Mouse (Mus musculus) forebrain, postnatal 0 days (tissue): Measurements from ENCODE around the gene Comp. TPM values are rescaled to one million over a fixed set of nuclear protein-coding genes. Genes with fewer than 3 reads are reported as not detected.

Experiments used
- ATAC-seq: fragments of 200-750 bp; cut with Nextera tagmentation; 2 replicates; pipeline ENCODE4 v1.8.0; 2017; ENCODE audit warnings: mild to moderate bottlenecking, moderate library complexity
- DNase-seq: peaks from one replicate; pipeline ENCODE4 v3.0.0-alpha.2; 2015
- H3K27ac ChIP-seq: fragments of 300-500 bp; sonication (generic); 2 replicates; pipeline ENCODE4 v1.5.1; 2014; ENCODE audit warnings: low read depth, mild to moderate bottlenecking, antibody characterized with exemption, low read length, moderate library complexity, mixed read lengths
- H3K27me3 ChIP-seq: fragments of 300-500 bp; sonication (generic); 2 replicates; pipeline ENCODE4 v1.6.1; 2014; ENCODE audit warnings: mild to moderate bottlenecking, low read length, mixed read lengths; ENCODE audit not compliant: insufficient read depth
- H3K36me3 ChIP-seq: fragments of 300-500 bp; sonication (generic); 2 replicates; pipeline ENCODE4 v1.6.1; 2014; ENCODE audit warnings: mild to moderate bottlenecking, moderate library complexity; ENCODE audit not compliant: insufficient read depth
- H3K4me1 ChIP-seq: fragments of 300-500 bp; sonication (generic); 2 replicates; pipeline ENCODE4 v1.6.1; 2014; ENCODE audit warnings: antibody characterized with exemption; ENCODE audit not compliant: insufficient read depth
- H3K4me2 ChIP-seq: fragments of 300-500 bp; sonication (generic); 2 replicates; pipeline ENCODE4 v1.6.1; 2014; ENCODE audit warnings: low read depth, mild to moderate bottlenecking, moderate library complexity
- H3K4me3 ChIP-seq: fragments of 300-500 bp; sonication (generic); 2 replicates; pipeline ENCODE4 v1.5.1; 2014; ENCODE audit warnings: low read depth, low read length, mixed read lengths
- H3K9ac ChIP-seq: fragments of 300-500 bp; sonication (generic); 2 replicates; pipeline ENCODE4 v1.6.1; 2014; ENCODE audit warnings: mild to moderate bottlenecking
- H3K9me3 ChIP-seq: fragments of 300-500 bp; sonication (generic); 2 replicates; pipeline ENCODE4 v1.6.1; 2016; ENCODE audit warnings: low read length
- CTCF ChIP-seq: sonication (generic); IDR thresholded peaks from 2 replicates; pipeline ENCODE4 v1.5.1; 2016; ENCODE audit warnings: antibody characterized with exemption, control low read depth, low read depth
- WGBS: fragments of 180-500 bp; shearing (Covaris S2); extraction: QIAGEN DNeasy Blood & Tissue Kit; methylation state at CpG from one replicate; pipeline ENCODE4 v1.1.7; 2014; 5-methylcytosine and 5-hydroxymethylcytosine counted together
- polyA plus RNA-seq: library from polyadenylated mRNA; unstranded; fragments of >200 nt; fragmentation: Nextera tagmentation; extraction: Ambion mirVana; gene quantifications from 2 replicates; pipeline ENCODE4 v1.2.1, GENCODE M21; 2015
- total RNA-seq: library from RNA; depleted of rRNA; stranded (reverse); fragments of >200 nt; gene quantifications from 2 replicates; pipeline ENCODE4 v1.2.3, GENCODE M21; 2014

Gene Comp
- total and polyA plus RNA-seq, 2 experiments from 2014 or later, result 0.29 to 0.81 TPM

- Histone ChIP-seq H3K27ac (no peak overlapping the region), H3K4me3 (no peak overlapping the region), H3K36me3 (peaks cover 2% of the 10 kb centered on the region), H3K27me3 (no peaks in the 10 kb centered on the region), H3K4me1 (0 out of 2 replicates have a peak, but pooled peaks cover 2% of the 10 kb centered on the region), H3K9me3 (no peaks in the 10 kb centered on the region), H3K9ac (no peak overlapping the region), H3K4me2 (no peak overlapping the region)
- no peak for DNase-seq
- 64% methylated on average over 9 of the region's 9 CpGs for WGBS
- ATAC-seq, result peak; percentile 65
- no peak for TF ChIP-seq CTCF
Observed at GRCm38 (mm10) chr8:70409455-70409871, 36.1 kb downstream of the Comp start.

GRCm38 (mm10) chr8:70410281-70410680 is 36.9 kb downstream of the Comp start:
- Histone ChIP-seq H3K36me3 (no peaks in the 10 kb centered on the region; the same call in 1 of the 2 replicates), H3K4me3 (no peak overlapping the region), H3K27me3 (no peaks in the 10 kb centered on the region), H3K4me2 (no peak overlapping the region), H3K9me3 (no peaks in the 10 kb centered on the region), H3K9ac (no peak overlapping the region), H3K27ac (no peak overlapping the region), H3K4me1 (0 out of 2 replicates have a peak, but pooled peaks cover 2% of the 10 kb centered on the region)
- no peak for TF ChIP-seq CTCF
- DNase-seq (no peak), ATAC-seq (no peak)
- WGBS, result 93% methylated on average over 5 of the region's 5 CpGs

DNA sequence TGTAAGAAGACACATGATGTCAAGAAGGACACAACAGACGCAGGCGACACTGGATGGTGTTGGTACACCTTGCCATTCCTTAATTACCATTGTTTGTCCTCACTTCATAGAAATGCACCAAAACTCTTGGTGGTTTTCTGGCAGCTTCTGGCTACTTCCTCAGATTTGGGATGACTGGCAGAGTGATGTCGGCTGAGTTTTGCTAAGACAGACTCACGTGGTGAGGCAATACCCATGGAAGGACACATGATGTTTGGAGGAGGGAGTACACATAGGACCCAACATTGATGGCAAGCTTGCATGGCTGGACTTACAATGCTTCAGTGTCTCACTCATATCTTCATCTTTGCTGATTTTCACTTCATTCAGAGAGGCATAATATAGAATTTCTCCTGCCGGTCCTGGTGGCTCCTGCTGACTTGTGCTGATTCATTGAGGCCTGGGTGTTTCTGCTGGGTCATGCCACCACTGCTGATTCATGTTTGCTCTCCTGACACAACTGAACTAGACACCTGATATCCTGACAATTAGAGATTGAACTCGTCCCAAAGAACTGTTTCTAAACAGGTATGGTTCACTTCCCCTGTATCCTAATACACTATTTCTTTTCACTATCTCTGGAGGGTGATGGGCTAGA is 41.1 kb downstream of the Comp start:
- no peak for TF ChIP-seq CTCF
- Histone ChIP-seq H3K4me3 (no peak overlapping the region), H3K36me3 (no peaks in the 10 kb centered on the region; the same call in 1 of the 2 replicates), H3K27ac (no peak overlapping the region), H3K9ac (no peak overlapping the region), H3K9me3 (no peaks in the 10 kb centered on the region), H3K4me1 (0 out of 2 replicates have a peak, but pooled peaks cover 1% of the 10 kb centered on the region), H3K27me3 (no peaks in the 10 kb centered on the region), H3K4me2 (no peak overlapping the region)
- 87% methylated on average over 6 of the region's 6 CpGs for WGBS
- no peak for ATAC-seq
- DNase-seq, result no peak

GRCm38 (mm10) chr8:70415540-70416451 is 42.4 kb downstream of the Comp start:
- 57% methylated on average over 8 of the region's 8 CpGs for WGBS
- H3K4me1 ChIP-seq, result no peaks in the 10 kb centered on the region
- ATAC-seq, result peak; percentile 81

GRCm38 (mm10) chr8:70416941-70417340 is 43.6 kb downstream of the Comp start:
- H3K27ac ChIP-seq, result no peak overlapping the region
- H3K36me3 ChIP-seq, result no peaks in the 10 kb centered on the region; the same call in 1 of the 2 replicates
- TF ChIP-seq CTCF, result no peak
- no peaks in the 10 kb centered on the region for H3K27me3 ChIP-seq
- no peak overlapping the region for H3K4me2 ChIP-seq
- ATAC-seq (no peak), DNase-seq (no peak)
- no peak overlapping the region for H3K9ac ChIP-seq
- H3K4me1 ChIP-seq, result no peaks in the 10 kb centered on the region
- H3K9me3 ChIP-seq, result no peaks in the 10 kb centered on the region
- no peak overlapping the region for H3K4me3 ChIP-seq
- WGBS, result 36% methylated on average over 6 of the region's 6 CpGs

More at GRCm38 (mm10) chr8:70415540-70416451, 42.4 kb downstream of the Comp start:
- Histone ChIP-seq H3K27ac (peak overlapping the region; percentile 24; the same call in 1 of the 2 replicates), H3K4me2 (no peak overlapping the region), H3K27me3 (no peaks in the 10 kb centered on the region), H3K4me3 (no peak overlapping the region), H3K9me3 (no peaks in the 10 kb centered on the region), H3K9ac (no peak overlapping the region), H3K36me3 (no peaks in the 10 kb centered on the region; the same call in 1 of the 2 replicates)
- peak; percentile 67 for TF ChIP-seq CTCF
- peak; percentile 32 for DNase-seq

DNA sequence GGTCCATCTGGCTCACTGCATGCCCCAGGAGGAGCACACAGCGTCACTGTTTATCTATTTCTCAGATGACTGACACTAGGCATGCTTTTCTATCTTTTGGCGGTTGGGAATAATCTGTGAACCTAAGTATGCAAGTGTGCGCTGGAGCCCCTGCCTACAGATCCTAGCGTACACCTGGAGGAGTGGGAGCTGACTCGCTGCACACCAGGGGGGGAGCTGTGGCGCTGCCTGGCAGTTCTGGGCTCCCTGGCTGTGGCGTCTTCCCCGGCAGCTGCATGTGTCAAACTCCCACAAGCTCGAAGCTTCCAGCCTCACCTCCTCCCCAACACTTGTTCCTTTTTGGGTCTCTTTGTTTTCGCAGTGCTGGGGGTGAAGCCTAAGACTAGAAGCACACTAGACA is 44.6 kb downstream of the Comp start:
- TF ChIP-seq CTCF, result peak; percentile 28; the same call in 1 of the 2 replicates
- peak; percentile 32; the same call in 1 of the 2 replicates for ATAC-seq
- Histone ChIP-seq H3K36me3 (no peaks in the 10 kb centered on the region; the same call in 1 of the 2 replicates), H3K9ac (no peak overlapping the region), H3K4me1 (no peaks in the 10 kb centered on the region), H3K9me3 (no peaks in the 10 kb centered on the region), H3K4me2 (no peak overlapping the region), H3K4me3 (no peak overlapping the region), H3K27ac (no peak overlapping the region), H3K27me3 (no peaks in the 10 kb centered on the region)
- 34% methylated on average over 10 of the region's 10 CpGs for WGBS
- DNase-seq, result no peak
